Comparison of ENCODE assay signal across 21 mouse cellular contexts in the genomic region with DNA sequence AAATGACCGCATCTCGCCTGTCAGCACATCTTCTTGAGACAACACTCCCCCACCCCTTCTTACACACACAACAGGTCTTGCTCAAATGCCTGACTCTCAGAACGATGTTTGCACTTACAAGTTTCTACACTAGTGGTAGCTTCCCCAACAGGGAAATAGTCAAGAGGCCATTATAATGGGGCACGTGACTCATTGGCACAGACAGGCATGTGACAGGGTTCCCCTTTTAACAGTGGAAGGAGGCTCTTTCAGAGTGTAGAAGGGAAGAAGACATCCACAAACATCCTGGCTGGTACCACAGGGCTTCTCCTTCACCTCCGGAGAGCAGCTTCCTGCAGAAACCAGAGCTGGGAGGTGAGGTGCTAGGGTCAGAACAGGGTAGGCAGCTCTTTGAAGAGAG. TPM values are rescaled to one million over a fixed set of nuclear protein-coding genes. Genes with fewer than 3 reads are reported as not detected.
DNase-seq lines count a peak whose midpoint lies in the region; ATAC-seq and TF ChIP-seq lines count a peak whose summit lies in the region.
"Had no signal": no experiment of that assay in that cellular context is flagged by ENCODE, and none has a peak within 500 bp of the region (broad histone marks: within the 10 kb centered on the region; RNA-seq: fewer than 3 reads in every experiment).

No protein-coding gene starts in this region.

- H3K4me3 ChIP-seq in liver, postnatal 0 days (ENCODE audit: low read depth, low read length): no peak overlapping the region
- no peak overlapping the region for H3K4me3 ChIP-seq in liver, embryonic 11.5 days (ENCODE audit: low read depth, low read length)
- H3K4me3 ChIP-seq in hindbrain, postnatal 0 days (ENCODE audit: low read length): no peak overlapping the region
- H3K4me3 ChIP-seq: forebrain, embryonic 12.5 days; limb, embryonic 12.5 days; neural tube, embryonic 15.5 days had no signal

- 48% methylated on average over 5 of the region's 5 CpGs for WGBS in liver, postnatal 0 days (ENCODE audit: insufficient replicate concordance)
- 58% methylated on average over 5 of the region's 5 CpGs for WGBS in liver, embryonic 11.5 days
- 81% methylated on average over 5 of the region's 5 CpGs for WGBS in hindbrain, postnatal 0 days

- ATAC-seq in liver, postnatal 0 days: 0 out of 2 replicates have a peak, but pooled peaks have one; percentile 33
- no peak for ATAC-seq in liver, embryonic 11.5 days (replicated peaks; ENCODE audit: low FRiP score)
- peak; percentile 83 for ATAC-seq in common myeloid progenitor, adult 5-6 weeks (replicated peaks; ENCODE audit: low read depth, poor library complexity, severe bottlenecking)
- ATAC-seq in inflammation-experienced regulatory T-cells, adult 6 months: no peak
- ATAC-seq in hindbrain, postnatal 0 days: no peak

- H3K4me1 ChIP-seq in liver, postnatal 0 days (ENCODE audit: insufficient read depth): no peaks in the 10 kb centered on the region
- no peaks in the 10 kb centered on the region for H3K4me1 ChIP-seq in liver, embryonic 11.5 days (replicated peaks; ENCODE audit: control insufficient read depth, insufficient read depth, low read length)
- H3K4me1 ChIP-seq in hindbrain, postnatal 0 days (ENCODE audit: insufficient read depth, low read length): 0 out of 2 replicates have a peak, but pooled peaks cover 7% of the 10 kb centered on the region

- no peaks in the 10 kb centered on the region for H3K36me3 ChIP-seq in liver, postnatal 0 days (replicated peaks; ENCODE audit: insufficient read depth, low read length)
- H3K36me3 ChIP-seq in liver, embryonic 11.5 days (ENCODE audit: control insufficient read depth, insufficient read depth, low read length): no peaks in the 10 kb centered on the region
- H3K36me3 ChIP-seq in splenic B cell, adult 2 months (ENCODE audit: control insufficient read depth, insufficient read depth, low read length, poor library complexity, severe bottlenecking): no peaks in the 10 kb centered on the region
- H3K36me3 ChIP-seq in hindbrain, postnatal 0 days (ENCODE audit: insufficient read depth, low read length): no peaks in the 10 kb centered on the region
- H3K36me3 ChIP-seq: forebrain, embryonic 12.5 days; limb, embryonic 12.5 days; neural tube, embryonic 15.5 days had no signal

- no peaks in the 10 kb centered on the region for H3K9me3 ChIP-seq in liver, postnatal 0 days (ENCODE audit: low read length)
- H3K9me3 ChIP-seq in liver, embryonic 11.5 days (ENCODE audit: control insufficient read depth, low read length): no peaks in the 10 kb centered on the region
- H3K9me3 ChIP-seq in hindbrain, postnatal 0 days (ENCODE audit: low read length): no peaks in the 10 kb centered on the region
- H3K9me3 ChIP-seq: forebrain, embryonic 12.5 days; limb, embryonic 12.5 days; neural tube, embryonic 15.5 days had no signal

- H3K27me3 ChIP-seq in liver, postnatal 0 days (ENCODE audit: insufficient read depth, low read length): peaks cover 7% of the 10 kb centered on the region; the same call in 1 of the 2 replicates
- H3K27me3 ChIP-seq in liver, embryonic 11.5 days (replicated peaks; ENCODE audit: control insufficient read depth, insufficient read depth, low read length): peaks cover 10% of the 10 kb centered on the region
- no peaks in the 10 kb centered on the region for H3K27me3 ChIP-seq in splenic B cell, adult 2 months (ENCODE audit: control insufficient read depth, insufficient read depth, low read length, poor library complexity, severe bottlenecking)
- H3K27me3 ChIP-seq in hindbrain, postnatal 0 days (ENCODE audit: insufficient read depth, low read length): no peaks in the 10 kb centered on the region
- H3K27me3 ChIP-seq: forebrain, embryonic 12.5 days; neural tube, embryonic 15.5 days had no signal

- no peak overlapping the region for H3K27ac ChIP-seq in liver, postnatal 0 days (ENCODE audit: low read depth)
- no peak overlapping the region for H3K27ac ChIP-seq in liver, embryonic 11.5 days (ENCODE audit: low read depth, low read length)
- no peak overlapping the region for H3K27ac ChIP-seq in hindbrain, postnatal 0 days
- H3K27ac ChIP-seq: forebrain, embryonic 12.5 days; hindbrain, embryonic 14.5 days; limb, embryonic 12.5 days; neural tube, embryonic 15.5 days; stomach, postnatal 0 days had no signal

- DNase-seq in liver, postnatal 0 days: peak; percentile 28
- DNase-seq in liver, embryonic 11.5 days (ENCODE audit: low spot score): no peak
- DNase-seq in lung, postnatal 4 days: peak; percentile 34 to 48
- peak; percentile 52 for DNase-seq in splenic B cell, adult 2 months (ENCODE audit: low read depth, low spot score)
- DNase-seq in gastrocnemius, postnatal 25 days: no peak
- no peak for DNase-seq in hindbrain, postnatal 0 days (ENCODE audit: low spot score)
- DNase-seq: adrenal gland, postnatal 10 days; cerebellum, adult 9-10 months; kidney, adult 11 months; kidney, postnatal 14 days; layer of hippocampus, postnatal 36 days; retina, postnatal 1 day; thymus, postnatal 14 days had no signal

- H3K4me2 ChIP-seq in liver, postnatal 0 days (ENCODE audit: low read depth, low read length): no peak overlapping the region
- H3K4me2 ChIP-seq in liver, embryonic 11.5 days: no peak overlapping the region
- H3K4me2 ChIP-seq in hindbrain, postnatal 0 days (ENCODE audit: low read depth, low read length): no peak overlapping the region
- H3K4me2 ChIP-seq: forebrain, embryonic 12.5 days; hindbrain, embryonic 14.5 days; limb, embryonic 12.5 days; neural tube, embryonic 15.5 days had no signal

- TF ChIP-seq EP300 in liver, postnatal 0 days (IDR thresholded peaks at IDR 0.05; ENCODE audit: low read depth): no peak

- no peak for TF ChIP-seq CTCF in liver, postnatal 0 days (IDR thresholded peaks at IDR 0.05; ENCODE audit: low read depth)
- no peak for TF ChIP-seq CTCF in hindbrain, postnatal 0 days (IDR thresholded peaks at IDR 0.05; ENCODE audit: low read depth)

- no peak overlapping the region for H3K9ac ChIP-seq in liver, postnatal 0 days (replicated peaks)
- H3K9ac ChIP-seq in liver, embryonic 11.5 days (ENCODE audit: low read depth, low read length): no peak overlapping the region
- no peak overlapping the region for H3K9ac ChIP-seq in hindbrain, postnatal 0 days (replicated peaks; ENCODE audit: low read length)
- H3K9ac ChIP-seq: forebrain, embryonic 12.5 days; hindbrain, embryonic 14.5 days; limb, embryonic 12.5 days; neural tube, embryonic 15.5 days had no signal

RNA-seq across cellular contexts. Expression of gene Upk2, which starts 7.2 kb away (rescaled TPM):
- polyA plus RNA-seq in liver, postnatal 0 days (2015; fragmentation: Nextera tagmentation; extraction: Ambion mirVana): not detected in 2 replicates
- polyA plus RNA-seq in liver, embryonic 11.5 days (2014; fragmentation: Nextera tagmentation; extraction: Ambion mirVana): not detected in 2 replicates
- total RNA-seq in common myeloid progenitor, adult 5-6 weeks (2017): not detected in 2 replicates
- under 1 TPM; 0.32 to 0.43 TPM for total RNA-seq in gastrocnemius, postnatal 25 days (2021)
- not detected for polyA plus RNA-seq in inflammation-experienced regulatory T-cells, adult 6 months (2017; shearing (Covaris generic))
- not detected in 2 replicates for total RNA-seq in hindbrain, postnatal 0 days (2014; rRNA removed)
- not detected in 2 replicates for polyA plus RNA-seq in hindbrain, postnatal 0 days (2015; fragmentation: Nextera tagmentation; extraction: Ambion mirVana)
- total RNA-seq: adrenal gland, postnatal 10 days; layer of hippocampus, postnatal 36 days had no signal
- polyA plus RNA-seq: heart, embryonic 16.5 days; hindbrain, embryonic 14.5 days; neural tube, embryonic 15.5 days had no signal

RNA-seq across cellular contexts. Expression of gene Bcl9l, which starts 20.7 kb away (rescaled TPM):
- polyA plus RNA-seq in liver, postnatal 0 days (2015; fragmentation: Nextera tagmentation; extraction: Ambion mirVana): 2.0 and 2.2 TPM in 2 replicates
- polyA plus RNA-seq in liver, embryonic 11.5 days (2014; fragmentation: Nextera tagmentation; extraction: Ambion mirVana): 4.1 and 5.0 TPM in 2 replicates
- total RNA-seq in common myeloid progenitor, adult 5-6 weeks (2017): 3.1 and 5.7 TPM in 2 replicates
- 10 to 100 TPM; 33.6 to 40.7 TPM for total RNA-seq in gastrocnemius, postnatal 25 days (2021)
- polyA plus RNA-seq in inflammation-experienced regulatory T-cells, adult 6 months (2017; shearing (Covaris generic)): 10 to 100 TPM; 11.1 to 12.4 (median 12.2) TPM
- total RNA-seq in hindbrain, postnatal 0 days (2014; rRNA removed): 32.7 and 44.5 TPM in 2 replicates
- polyA plus RNA-seq in hindbrain, postnatal 0 days (2015; fragmentation: Nextera tagmentation; extraction: Ambion mirVana): 7.8 and 8.4 TPM in 2 replicates

RNA-seq across cellular contexts. Expression of gene Foxr1, which starts 21.0 kb away (rescaled TPM):
- not detected in 2 replicates for polyA plus RNA-seq in liver, postnatal 0 days (2015; fragmentation: Nextera tagmentation; extraction: Ambion mirVana)
- not detected in 2 replicates for polyA plus RNA-seq in liver, embryonic 11.5 days (2014; fragmentation: Nextera tagmentation; extraction: Ambion mirVana)
- not detected in 2 replicates for total RNA-seq in common myeloid progenitor, adult 5-6 weeks (2017)
- not detected for total RNA-seq in gastrocnemius, postnatal 25 days (2021)
- under 1 TPM in 2 of 3 experiments, not detected in 1; 0.17 to 0.72 TPM for polyA plus RNA-seq in inflammation-experienced regulatory T-cells, adult 6 months (2017; shearing (Covaris generic))
- not detected in 2 replicates for total RNA-seq in hindbrain, postnatal 0 days (2014; rRNA removed)
- polyA plus RNA-seq in hindbrain, postnatal 0 days (2015; fragmentation: Nextera tagmentation; extraction: Ambion mirVana): not detected in 2 replicates
- total RNA-seq: adrenal gland, postnatal 10 days; layer of hippocampus, postnatal 36 days had no signal
- polyA plus RNA-seq: forebrain, embryonic 12.5 days; heart, embryonic 16.5 days; hindbrain, embryonic 14.5 days; limb, embryonic 12.5 days; neural tube, embryonic 15.5 days had no signal

RNA-seq across cellular contexts. Expression of gene Ccdc84, which starts 43.6 kb away (rescaled TPM):
- polyA plus RNA-seq in liver, postnatal 0 days (2015; fragmentation: Nextera tagmentation; extraction: Ambion mirVana): 11.8 and 12.5 TPM in 2 replicates
- 25.0 and 26.1 TPM in 2 replicates for polyA plus RNA-seq in liver, embryonic 11.5 days (2014; fragmentation: Nextera tagmentation; extraction: Ambion mirVana)
- 18.8 and 35.2 TPM in 2 replicates for total RNA-seq in common myeloid progenitor, adult 5-6 weeks (2017)
- 1 to 10 TPM; 3.9 to 5.8 TPM for total RNA-seq in gastrocnemius, postnatal 25 days (2021)
- 10 to 100 TPM; 13.6 to 35.6 (median 25.7) TPM for polyA plus RNA-seq in inflammation-experienced regulatory T-cells, adult 6 months (2017; shearing (Covaris generic))
- 14.7 and 23.6 TPM in 2 replicates for total RNA-seq in hindbrain, postnatal 0 days (2014; rRNA removed)
- polyA plus RNA-seq in hindbrain, postnatal 0 days (2015; fragmentation: Nextera tagmentation; extraction: Ambion mirVana): 26.0 and 31.1 TPM in 2 replicates

RNA-seq across cellular contexts. Expression of gene Trappc4, which starts 54.5 kb away (rescaled TPM):
- polyA plus RNA-seq in liver, postnatal 0 days (2015; fragmentation: Nextera tagmentation; extraction: Ambion mirVana): 48.0 and 50.4 TPM in 2 replicates
- 99.5 and 107 TPM in 2 replicates for polyA plus RNA-seq in liver, embryonic 11.5 days (2014; fragmentation: Nextera tagmentation; extraction: Ambion mirVana)
- 29.5 and 39.8 TPM in 2 replicates for total RNA-seq in common myeloid progenitor, adult 5-6 weeks (2017)
- total RNA-seq in gastrocnemius, postnatal 25 days (2021): 10 to 100 TPM; 13.8 to 17.5 TPM
- polyA plus RNA-seq in inflammation-experienced regulatory T-cells, adult 6 months (2017; shearing (Covaris generic)): 100 to 1,000 TPM; 128 to 165 (median 154) TPM
- 108 and 120 TPM in 2 replicates for total RNA-seq in hindbrain, postnatal 0 days (2014; rRNA removed)
- 293 and 307 TPM in 2 replicates for polyA plus RNA-seq in hindbrain, postnatal 0 days (2015; fragmentation: Nextera tagmentation; extraction: Ambion mirVana)

Comparison
In these comparisons a context has a peak if more than half of its experiments do, and no peak if none do; other contexts are left out.
1. ATAC-seq: peak in liver, postnatal 0 days (single experiment) and common myeloid progenitor, adult 5-6 weeks (single experiment); none in liver, embryonic 11.5 days (single experiment), inflammation-experienced regulatory T-cells, adult 6 months (single experiment) and hindbrain, postnatal 0 days (single experiment).
2. DNase-seq: peak in liver, postnatal 0 days (single experiment), lung, postnatal 4 days (2 of 2) and splenic B cell, adult 2 months (single experiment); none in liver, embryonic 11.5 days (single experiment), gastrocnemius, postnatal 25 days (single experiment) and hindbrain, postnatal 0 days (single experiment).